Mouse (Mus musculus) fibroblast of lung, adult 2 months (primary cell): Measurements from ENCODE around the gene Fn3k.

ENCODE experiments used
- DNase-seq: peaks from one replicate; pipeline ENCODE4 v3.0.0-alpha.2; 2011; ENCODE audit warnings: low read depth

Gene Fn3k

DNA sequence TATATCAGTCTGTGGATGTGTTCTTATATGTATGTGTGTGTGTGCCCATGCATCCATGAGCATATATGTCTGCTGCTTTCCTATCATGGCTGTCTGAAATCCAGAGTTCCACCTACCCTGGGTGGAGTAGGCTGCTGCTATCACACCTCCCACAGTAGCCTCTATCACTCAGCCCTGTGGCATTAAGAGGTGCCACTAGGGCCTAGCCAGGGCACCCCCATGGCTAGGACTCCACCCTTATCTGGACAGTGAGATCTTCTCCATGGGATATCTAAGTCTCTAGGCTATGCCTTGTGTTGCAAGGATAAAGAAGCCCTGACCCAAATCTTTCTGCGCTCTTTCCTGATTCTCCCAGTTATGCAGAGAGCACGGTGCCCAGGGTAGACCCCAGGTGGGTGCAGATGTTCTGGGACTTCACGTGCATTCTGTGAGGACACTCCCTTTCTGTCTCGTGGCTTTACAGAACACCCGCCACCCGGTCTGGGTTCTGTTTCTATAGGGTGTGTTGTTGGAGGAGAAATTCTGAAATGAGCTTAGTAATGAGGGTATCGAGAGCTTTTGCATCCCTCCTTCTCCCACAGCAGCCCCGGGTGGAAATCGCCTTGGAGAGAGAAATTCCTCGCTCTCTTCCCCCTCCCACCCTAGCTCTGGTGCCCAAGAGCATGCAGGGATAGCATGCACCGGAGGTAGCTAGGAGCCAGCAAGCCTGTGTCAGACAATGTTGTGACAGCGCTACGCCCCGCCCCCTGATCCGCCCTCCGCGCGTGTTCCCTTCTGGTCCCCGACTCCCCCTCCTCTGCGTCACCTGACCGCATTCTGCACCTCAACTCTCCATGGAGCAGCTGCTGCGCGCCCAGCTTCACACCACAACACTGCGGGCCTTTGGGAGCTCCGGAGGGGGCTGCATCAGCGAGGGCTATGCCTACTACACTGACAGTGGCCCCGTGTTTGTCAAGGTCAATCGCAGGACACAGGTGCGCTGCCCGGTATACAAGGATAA, at the start of gene Fn3k:
TSS of gene Fn3k (plus strand) at position 758 of the 1,000 bp plus-strand sequence.
- no peak for DNase-seq

DNA sequence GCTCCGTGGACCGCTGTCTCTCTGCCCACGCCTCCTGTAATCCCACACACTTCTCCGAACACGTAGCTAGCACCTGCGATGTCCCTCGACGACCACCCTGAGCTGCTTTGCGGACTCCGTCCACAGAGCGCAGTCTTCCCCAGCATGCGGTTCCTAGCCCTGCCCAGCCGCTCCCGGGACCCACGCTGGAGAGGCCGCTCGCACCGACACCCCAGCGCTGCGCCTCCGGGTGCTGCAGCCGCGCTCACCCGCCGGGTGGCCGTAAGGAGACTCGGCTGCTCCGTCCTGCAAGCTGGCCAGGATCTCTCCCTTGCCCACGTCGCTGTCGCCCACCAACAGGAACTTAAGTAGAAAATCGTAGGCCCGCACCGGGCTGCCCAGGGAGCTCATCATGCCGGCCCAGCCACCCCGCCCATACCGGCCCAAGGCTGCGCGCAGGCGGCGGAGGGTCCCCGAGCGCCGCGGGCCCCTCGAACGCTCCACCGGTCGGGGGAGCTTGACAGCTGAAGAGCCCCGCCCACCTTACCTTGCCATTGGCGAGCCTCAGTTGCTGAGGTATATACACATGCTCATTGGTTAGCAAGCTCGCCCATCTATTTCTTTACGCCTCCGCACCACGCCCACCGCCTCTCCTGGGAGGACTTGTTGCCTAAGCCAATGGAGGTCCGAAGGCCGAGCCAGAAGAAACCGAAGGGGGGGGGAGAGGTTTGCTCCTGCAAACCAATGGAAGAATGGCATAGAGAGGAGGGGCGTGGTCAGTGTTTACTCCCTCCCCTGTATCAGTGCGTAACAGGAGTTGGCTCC, 46.8 kb upstream of the Fn3k start, which contains the start of gene Rab40b:
TSS of gene Rab40b (minus strand) at position 502 of the 804 bp plus-strand sequence.
- peak; percentile 98 for DNase-seq

DNA sequence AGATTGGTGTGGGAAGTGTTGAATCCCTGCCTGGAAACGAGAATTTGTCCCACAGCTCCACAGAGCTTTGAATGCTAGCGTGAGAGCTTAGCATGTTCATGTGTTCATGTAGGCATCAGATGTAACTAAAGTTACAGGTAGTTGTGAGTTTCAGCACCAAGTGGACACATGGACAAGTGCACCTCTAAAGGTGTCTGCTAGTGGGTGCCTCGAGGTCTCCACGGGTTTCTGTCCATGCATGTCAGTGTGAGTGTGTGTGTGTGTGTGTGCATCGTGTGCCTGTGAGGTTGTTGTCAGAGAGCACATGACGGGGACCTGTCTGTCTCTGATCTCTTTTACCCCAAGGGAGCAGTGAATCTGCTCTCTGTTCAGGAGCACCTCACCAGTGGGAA, 46.2 kb upstream of the Fn3k start:
- no peak for DNase-seq

DNA sequence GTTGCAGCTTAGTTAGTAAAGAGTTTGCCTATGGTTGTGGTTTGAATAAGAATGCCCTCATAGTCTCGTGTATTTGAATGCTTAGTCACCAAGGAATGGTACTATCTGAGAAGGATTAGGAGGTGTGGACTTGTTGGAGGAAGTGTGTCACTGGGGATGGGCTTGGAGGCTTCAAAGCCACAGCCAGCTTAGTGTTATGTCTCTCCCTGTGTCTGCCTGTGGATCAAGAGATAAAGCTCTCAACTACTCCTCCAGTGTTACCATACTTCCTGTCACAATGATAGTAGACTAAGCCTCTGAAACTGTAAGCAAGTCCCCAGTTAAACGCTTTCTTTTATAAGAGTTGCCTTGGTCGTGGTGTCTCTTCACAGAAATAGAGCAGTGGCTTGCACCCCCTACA, 43.9 kb upstream of the Fn3k start:
- no peak for DNase-seq

DNA sequence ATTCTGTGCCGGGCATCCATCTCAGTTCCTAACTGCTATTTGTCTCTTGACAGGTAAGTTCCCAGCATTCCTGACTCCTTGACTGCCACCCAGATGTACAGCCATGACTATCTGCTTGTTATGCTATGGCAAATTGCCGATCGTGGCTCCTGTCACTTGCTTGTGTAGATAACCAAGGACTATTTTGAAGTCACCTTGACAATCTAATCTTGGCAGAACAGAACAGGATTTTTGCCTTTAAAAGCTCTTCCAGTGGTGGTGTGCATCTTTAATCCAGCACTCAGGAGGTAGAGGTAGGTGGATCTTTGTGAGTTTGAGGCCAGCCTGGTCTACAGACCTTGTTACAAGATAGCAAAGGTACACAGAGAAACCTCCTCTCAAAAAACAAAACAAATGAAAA, 42.3 kb upstream of the Fn3k start:
- DNase-seq: no peak

DNA sequence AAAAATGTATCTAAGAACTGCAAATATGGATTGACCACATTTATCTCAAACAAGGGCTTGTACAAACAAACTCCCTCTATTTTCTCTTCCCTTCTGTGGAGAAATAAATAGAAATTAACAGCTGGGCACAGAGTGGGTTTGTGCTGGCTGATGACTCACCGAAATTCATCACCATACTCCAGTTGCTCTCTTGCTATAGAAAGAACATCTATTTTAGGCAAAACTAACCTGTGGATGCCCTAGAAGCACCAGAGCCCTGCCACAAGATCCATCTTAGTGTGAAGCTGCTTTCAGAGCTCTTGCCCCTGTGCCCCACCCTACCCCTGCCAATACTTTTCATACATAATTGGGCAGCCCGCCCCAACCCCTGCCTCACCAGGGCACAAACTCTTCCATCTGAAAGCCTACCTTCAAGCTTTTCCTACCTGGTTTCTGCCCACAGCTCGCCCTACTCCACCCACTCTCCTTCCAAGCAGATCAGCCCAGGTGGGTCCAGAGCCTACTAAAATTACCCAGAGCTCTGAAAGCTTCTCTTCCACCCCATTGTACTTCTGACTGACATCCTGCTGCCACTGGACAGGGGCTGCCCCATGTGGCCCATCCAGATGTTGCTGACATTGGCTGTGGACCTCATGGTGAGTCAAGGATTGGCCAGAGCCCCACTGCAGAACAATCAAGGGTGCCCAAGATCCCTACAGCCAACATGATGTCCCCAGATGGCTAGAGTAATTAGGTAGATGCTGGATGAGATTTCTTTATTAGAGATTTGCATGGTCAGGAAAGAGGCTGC, 27.2 kb upstream of the Fn3k start:
- no peak for DNase-seq

DNA sequence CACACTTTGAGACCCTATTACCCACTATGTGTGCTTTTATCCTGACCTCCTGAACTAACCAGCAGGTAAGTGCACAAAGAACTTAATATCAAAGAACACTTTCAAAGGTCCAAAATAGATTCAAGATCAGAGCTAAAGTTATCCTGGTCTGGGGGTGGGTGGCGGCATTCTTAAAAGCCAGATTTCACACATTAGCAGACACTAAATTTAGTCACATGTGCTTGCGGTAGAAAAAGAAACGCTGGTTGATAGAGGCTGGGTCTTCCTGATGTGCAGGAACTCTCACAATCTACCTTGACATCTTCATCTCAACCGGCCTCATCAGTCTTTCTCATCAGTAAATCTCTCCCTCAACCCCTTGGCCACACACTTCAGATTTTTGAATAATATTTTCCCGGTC, 20.0 kb upstream of the Fn3k start:
- DNase-seq: no peak

DNA sequence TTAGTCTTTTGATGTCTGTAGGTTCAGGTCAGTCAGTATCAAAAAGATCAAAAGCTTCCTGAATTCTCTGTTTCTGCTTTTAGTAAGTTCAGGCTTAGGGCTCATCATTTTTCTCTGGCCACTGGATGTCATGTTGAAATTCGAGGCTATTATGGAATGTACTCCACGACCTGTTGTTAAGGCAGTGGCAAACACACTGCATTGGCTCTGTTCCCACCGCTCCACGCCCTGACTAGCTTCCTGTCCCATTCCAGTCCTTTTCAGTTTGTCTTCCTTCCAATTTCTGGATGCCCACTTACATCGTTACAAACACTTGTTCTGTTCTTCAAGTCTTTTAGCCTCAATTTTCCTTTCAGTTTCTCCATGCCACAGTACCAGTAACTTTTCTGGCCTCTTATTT, 19.4 kb upstream of the Fn3k start:
- no peak for DNase-seq

DNA sequence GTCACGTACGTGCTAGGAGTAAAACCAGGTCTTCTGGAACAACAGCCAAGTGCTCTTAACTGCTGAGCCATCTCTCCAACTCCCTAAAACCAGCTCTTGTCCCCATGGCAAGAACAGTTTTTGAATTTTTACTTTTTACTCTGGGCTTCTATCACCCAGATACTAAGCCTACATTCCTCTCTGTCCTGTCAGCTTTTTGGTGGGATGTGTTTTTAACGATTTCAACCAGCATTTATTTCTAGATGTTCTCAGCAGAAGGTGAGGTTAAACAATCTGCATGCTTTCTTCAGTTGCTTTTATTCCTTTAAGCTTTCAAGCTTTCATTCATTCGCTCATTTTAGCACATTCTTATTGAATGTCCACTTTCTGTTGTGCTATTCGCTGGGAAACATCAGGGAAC, 16.7 kb upstream of the Fn3k start:
- no peak for DNase-seq

DNA sequence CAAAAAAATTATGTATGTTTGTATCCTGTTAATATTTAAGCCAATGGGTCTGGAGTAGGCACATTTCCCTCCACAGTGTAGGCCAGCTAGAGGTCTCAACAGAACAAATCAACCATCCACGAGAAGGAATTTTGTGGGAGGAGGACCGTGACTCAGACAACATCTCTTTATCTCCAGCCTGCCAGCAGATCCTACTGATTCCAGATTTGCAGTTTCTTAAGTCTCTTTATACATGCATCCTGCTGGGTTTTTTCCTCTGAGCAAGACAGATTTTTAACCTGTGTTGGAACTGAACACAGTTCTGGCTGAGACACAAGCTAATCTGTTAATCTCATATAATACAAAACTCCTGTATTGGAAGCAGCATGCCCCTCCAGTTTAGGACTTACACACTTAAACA, 15.8 kb upstream of the Fn3k start:
- DNase-seq: no peak

DNA sequence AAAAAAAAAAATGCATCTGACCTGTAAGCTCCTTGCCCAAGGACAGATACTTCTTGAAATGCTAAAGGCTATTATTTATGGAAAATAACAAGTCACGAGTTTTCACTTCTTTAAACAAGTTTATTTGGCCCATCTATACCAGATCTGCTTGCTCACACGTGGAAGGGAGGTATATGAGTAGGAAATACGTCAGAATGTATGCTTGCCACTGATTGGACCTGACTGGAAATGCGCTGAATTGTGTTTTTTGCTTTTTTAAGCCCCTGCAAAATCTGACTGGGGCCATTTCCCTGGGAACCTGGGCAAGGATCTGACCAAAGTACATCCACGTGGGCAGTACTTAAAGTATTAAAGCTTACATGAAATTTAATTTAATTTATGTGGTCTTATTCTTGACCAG, 14.3 kb upstream of the Fn3k start:
- DNase-seq: no peak

DNA sequence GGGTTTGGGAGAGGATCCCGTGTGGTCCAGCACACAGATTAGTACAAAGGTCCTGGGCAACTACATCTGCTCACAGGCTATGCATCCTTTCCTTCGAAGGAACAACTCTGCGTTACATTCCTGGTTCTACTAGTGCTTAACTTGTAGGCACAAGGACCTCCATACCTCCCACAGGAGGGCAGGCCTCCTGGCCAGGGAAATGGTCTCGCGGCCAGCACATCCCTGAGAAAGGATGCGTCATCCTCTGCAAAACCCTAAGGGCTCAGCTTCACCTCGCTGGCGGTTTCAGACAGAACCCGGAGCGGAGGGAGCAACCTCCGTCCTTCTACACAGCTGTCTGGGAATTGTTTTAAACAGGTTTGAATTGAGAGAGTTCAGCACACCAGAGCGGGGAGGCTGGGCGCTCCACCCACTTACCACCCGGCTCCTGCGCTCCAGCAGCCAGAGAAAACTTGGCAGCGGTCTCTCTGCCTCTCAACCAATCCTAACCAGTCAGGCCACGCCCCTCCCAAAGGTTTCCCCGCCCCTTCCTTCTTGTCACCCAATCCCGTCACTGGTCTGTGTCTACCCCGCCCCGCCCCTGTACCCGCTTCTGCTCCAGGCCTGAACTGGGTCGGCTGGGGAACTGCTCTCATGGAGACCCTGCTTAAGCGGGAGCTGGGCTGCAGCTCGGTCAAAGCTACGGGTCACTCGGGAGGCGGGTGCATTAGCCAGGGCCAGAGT, 13.7 kb upstream of the Fn3k start, which contains the start of gene Fn3krp:
TSS of gene Fn3krp (plus strand) at position 572 of the 723 bp plus-strand sequence.
- DNase-seq: peak; percentile 96

DNA sequence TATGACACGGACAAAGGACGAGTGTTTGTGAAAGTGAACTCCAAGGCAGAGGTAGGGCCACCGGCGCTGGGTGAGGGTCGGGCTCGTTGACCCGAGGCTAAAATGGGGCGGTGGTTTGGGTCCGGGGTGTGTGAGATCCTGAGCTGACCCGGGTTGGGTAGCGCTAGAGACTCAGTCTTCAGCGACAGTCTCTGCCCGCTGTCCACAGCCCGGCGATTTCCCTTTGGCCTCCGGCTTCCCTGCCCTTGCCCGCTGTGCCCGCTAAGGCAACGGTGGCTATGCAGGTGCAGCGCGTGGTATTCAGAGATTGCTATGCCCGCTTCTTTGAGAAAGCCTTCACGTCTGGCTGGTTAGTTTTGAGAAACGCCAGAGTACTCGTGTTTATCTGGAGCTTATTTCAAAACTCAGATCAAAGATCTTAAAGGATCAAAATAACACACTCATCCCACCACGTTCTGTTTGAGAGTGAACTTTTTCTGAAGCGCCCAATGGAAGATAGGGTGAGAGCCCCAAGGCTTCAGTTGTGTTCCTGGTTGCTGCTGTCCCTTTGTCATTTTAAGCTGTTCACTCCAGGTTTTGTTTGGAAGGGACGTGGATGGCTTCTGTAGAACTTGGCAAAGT, 13.1 kb upstream of the Fn3k start:
- no peak for DNase-seq

DNA sequence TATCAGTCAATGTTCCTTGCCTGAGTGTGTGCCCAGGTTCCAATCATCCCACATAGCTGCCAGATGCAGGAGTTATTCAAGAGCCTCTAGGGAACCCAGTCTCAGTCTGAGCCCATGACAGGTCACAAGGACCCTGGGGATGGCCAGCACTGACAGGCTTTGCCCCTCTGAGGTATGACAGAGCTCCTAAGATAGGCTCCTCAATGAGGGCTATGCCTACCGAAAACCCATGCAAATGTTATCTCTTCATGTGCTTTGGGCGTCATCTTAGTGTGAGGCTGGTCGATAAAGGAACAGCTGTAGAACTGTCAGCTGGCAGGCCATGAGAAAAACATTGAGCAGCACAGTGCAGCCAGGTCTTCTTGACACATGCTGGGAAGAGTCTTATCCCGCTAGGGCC, 1.3 kb upstream of the Fn3k start:
- no peak for DNase-seq

DNA sequence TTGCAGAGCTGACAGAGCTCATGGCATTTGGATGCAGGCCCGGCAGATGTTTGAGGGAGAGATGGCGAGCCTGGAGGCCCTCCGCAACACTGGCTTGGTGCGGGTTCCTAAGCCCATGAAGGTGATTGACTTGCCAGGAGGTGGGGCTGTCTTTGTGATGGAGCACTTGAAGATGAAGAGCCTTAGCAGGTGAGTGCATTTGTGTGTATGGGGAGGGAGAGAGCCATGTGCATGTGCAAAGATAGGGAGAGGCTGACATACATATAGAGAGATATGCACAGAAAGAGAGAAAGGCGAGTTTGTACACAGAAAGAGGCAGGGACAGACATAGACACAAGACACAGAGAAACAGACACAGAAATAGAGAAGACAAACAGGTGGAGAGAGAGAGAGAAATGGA, 2.5 kb downstream of the Fn3k start:
- DNase-seq: no peak

DNA sequence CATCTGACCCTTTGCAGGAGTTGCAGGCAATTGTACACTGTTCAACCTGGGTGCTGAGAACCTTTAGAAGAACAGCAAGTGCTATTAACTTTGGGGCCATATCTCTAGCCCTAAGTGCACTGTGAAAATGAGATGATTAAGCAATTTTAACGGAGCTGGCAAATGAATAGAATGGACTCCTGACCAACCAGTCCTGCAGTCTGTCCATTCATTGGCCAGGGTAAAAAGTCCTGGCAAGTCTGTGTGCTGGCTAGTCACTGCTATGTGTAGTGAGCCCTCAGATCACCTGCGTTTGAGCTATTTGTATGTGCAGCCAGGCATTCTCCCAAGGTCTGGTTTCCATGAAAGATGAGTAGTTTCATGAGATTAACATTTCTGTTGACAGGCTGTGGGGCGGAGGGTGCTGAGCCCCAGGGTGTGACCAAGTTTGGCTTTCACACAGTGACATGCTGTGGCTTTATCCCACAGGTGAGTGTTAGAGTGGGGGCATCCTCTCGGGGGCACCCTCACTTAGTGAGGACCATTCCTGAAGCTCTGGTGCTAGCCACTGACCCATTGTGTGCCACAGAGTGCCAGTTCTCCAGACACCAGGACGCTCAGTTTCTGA, 5.1 kb downstream of the Fn3k start:
- no peak for DNase-seq

DNA sequence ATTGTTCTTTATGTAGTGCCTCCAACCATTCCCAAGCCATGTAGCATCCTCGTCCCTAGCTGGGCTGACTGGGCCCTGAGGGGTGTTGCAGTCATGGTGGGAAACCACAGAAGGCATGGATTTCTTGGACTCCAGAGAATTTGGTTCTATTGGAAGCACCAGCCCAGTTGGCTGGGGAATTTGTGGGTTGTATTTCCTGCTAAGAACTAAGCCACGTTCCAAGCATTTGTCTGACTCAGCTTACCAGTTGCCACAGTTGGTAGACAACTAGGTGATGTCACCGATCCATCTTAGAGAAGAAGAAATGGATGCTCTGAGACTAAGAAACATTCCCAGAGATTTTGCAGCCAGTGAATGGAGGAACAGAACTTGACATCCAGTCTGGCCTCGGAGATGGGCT, 6.9 kb downstream of the Fn3k start:
- no peak for DNase-seq

DNA sequence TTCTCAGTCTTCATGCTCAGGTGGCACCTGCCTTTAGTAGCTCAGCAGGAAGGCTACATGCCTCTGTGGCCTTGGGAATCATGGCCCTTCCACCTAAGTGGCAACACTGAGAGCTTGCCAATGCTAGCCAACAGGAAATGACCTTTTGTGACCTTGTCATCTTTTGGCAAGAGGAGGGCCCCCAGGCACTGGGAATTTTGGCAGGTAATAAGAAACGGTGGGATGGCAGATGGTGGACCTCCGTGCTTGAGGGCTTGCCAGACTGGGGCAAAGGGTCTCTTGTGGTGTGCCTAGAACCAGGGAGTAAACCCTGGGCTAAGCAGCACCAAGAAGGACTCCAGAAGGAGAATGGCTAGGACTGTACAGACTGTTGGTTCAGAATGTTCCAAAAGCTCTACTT, 7.4 kb downstream of the Fn3k start:
- no peak for DNase-seq

DNA sequence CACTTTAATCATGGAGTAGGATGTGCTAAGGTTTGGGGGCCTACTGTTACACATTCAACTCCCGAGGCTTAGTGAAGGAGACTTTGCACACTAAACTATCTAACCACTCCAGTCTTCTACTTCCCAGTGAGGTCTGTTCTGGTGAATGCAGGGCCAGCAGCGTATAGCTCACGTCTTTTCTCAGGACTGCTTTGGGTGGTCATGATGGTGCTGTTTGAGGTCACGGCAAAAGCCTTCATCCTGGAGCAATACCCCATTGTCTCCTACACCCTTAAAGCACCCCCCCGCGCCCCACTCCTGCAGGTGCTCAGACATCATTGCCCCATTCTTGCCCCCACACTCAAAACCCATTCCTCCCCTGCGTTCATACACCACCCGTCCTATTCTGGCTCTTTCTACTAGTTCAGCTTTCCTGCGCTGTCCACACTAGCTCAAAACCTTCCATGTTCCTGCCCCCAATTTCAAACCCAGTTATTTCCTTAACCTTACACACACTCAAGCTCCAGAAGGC, 16.6 kb downstream of the Fn3k start:
- DNase-seq: no peak
